Mouse (Mus musculus): ENCODE measurements around the gene Zfp750. TPM values are rescaled to one million over a fixed set of nuclear protein-coding genes. Genes with fewer than 3 reads are reported as not detected.

Gene Zfp750
- polyA plus RNA-seq, 1 experiment from 2014 or later: 0.58 TPM

Other genes with a start within 250 kb of the Zfp750 start
- gene Wdr45b, start 164.9 kb downstream of the Zfp750 start, polyA plus RNA-seq (2014; fragmentation: Nextera tagmentation; extraction: Ambion mirVana): 111 and 116 TPM in 2 replicates
- 4.2 and 4.7 TPM in 2 replicates for gene Rab40b, start 131.1 kb downstream of the Zfp750 start, polyA plus RNA-seq (2014; fragmentation: Nextera tagmentation; extraction: Ambion mirVana)
- gene Fn3krp, start 97.9 kb downstream of the Zfp750 start, polyA plus RNA-seq (2014; fragmentation: Nextera tagmentation; extraction: Ambion mirVana): 8.2 and 8.8 TPM in 2 replicates
- 2.3 and 3.5 TPM in 2 replicates for gene Fn3k, start 84.4 kb downstream of the Zfp750 start, polyA plus RNA-seq (2014; fragmentation: Nextera tagmentation; extraction: Ambion mirVana)
- 51.6 and 54.6 TPM in 2 replicates for gene Tbcd, start 67.4 kb downstream of the Zfp750 start, polyA plus RNA-seq (2014; fragmentation: Nextera tagmentation; extraction: Ambion mirVana)
- gene B3gntl1, start 153.8 kb upstream of the Zfp750 start, polyA plus RNA-seq (2014; fragmentation: Nextera tagmentation; extraction: Ambion mirVana): 6.1 and 6.4 TPM in 2 replicates
- 16.4 and 18.9 TPM in 2 replicates for gene Metrnl, start 182.2 kb upstream of the Zfp750 start, polyA plus RNA-seq (2014; fragmentation: Nextera tagmentation; extraction: Ambion mirVana)

All from neural tube, embryonic 11.5 days (tissue).